Mouse (Mus musculus): ENCODE results near the gene Cmss1. TPM values are rescaled to one million over a fixed set of nuclear protein-coding genes. Genes with fewer than 3 reads are reported as not detected.

Gene Cmss1
- polyA plus RNA-seq, 1 experiment from 2014 or later, result 57.2 TPM

GRCm38 (mm10) chr16:57301512-57302115, 305.1 kb downstream of the Cmss1 start:
- no peaks in the 10 kb centered on the region for H3K36me3 ChIP-seq
- no peak overlapping the region for H3K4me3 ChIP-seq
- no peak for ATAC-seq (ENCODE audit: insufficient number of reproducible peaks, insufficient read depth, low FRiP score, low TSS enrichment, low read depth)
- no peak overlapping the region for H3K4me2 ChIP-seq
- peaks cover 21% of the 10 kb centered on the region for H3K4me1 ChIP-seq
- 74% methylated on average over 9 of the region's 9 CpGs for WGBS
- H3K9ac ChIP-seq, result no peak overlapping the region
- H3K27ac ChIP-seq, result no peak overlapping the region
- H3K27me3 ChIP-seq, result no peaks in the 10 kb centered on the region
- no peaks in the 10 kb centered on the region for H3K9me3 ChIP-seq

- 81% methylated on average over 10 of the region's 10 CpGs for WGBS
- no peak for ATAC-seq (ENCODE audit: insufficient number of reproducible peaks, insufficient read depth, low FRiP score, low TSS enrichment, low read depth)
- Histone ChIP-seq H3K36me3 (no peaks in the 10 kb centered on the region), H3K4me3 (no peak overlapping the region), H3K9me3 (no peaks in the 10 kb centered on the region), H3K27me3 (no peaks in the 10 kb centered on the region), H3K4me1 (no peaks in the 10 kb centered on the region), H3K27ac (no peak overlapping the region), H3K4me2 (no peak overlapping the region), H3K9ac (no peak overlapping the region)
Observed at GRCm38 (mm10) chr16:57295216-57295934, 311.3 kb downstream of the Cmss1 start.

- H3K4me3 ChIP-seq, result no peak within 1 kb of the TSS
- no peak within 1 kb of the TSS for H3K9ac ChIP-seq
- H3K36me3 ChIP-seq, result no peaks in the 10 kb centered on the region
- H3K27me3 ChIP-seq, result no peaks in the 10 kb centered on the region
- H3K27ac ChIP-seq, result no peak within 1 kb of the TSS
- H3K9me3 ChIP-seq, result no peaks in the 10 kb centered on the region
- 74% methylated on average over 2 of the region's 2 CpGs for WGBS
- no peak within 1 kb of the TSS for H3K4me2 ChIP-seq
- no peak for ATAC-seq (ENCODE audit: insufficient number of reproducible peaks, insufficient read depth, low FRiP score, low TSS enrichment, low read depth)
- H3K4me1 ChIP-seq, result no peaks in the 10 kb centered on the region
Observed at GRCm38 (mm10) chr16:57292765-57293164, 313.9 kb downstream of the Cmss1 start, which contains the start of gene Tmem30c. Tmem30c (minus strand) TSS chr16:57292865.

- Histone ChIP-seq H3K27me3 (no peaks in the 10 kb centered on the region), H3K9me3 (no peaks in the 10 kb centered on the region), H3K27ac (no peak overlapping the region), H3K4me1 (no peaks in the 10 kb centered on the region), H3K4me3 (no peak overlapping the region), H3K36me3 (no peaks in the 10 kb centered on the region), H3K4me2 (no peak overlapping the region), H3K9ac (no peak overlapping the region)
- ATAC-seq (ENCODE audit: insufficient number of reproducible peaks, insufficient read depth, low FRiP score, low TSS enrichment, low read depth), result no peak
- WGBS, result 68% methylated on average over 4 of the region's 4 CpGs
Observed at GRCm38 (mm10) chr16:57292296-57292695, 314.4 kb downstream of the Cmss1 start.

- H3K4me2 ChIP-seq, result no peak overlapping the region
- H3K4me3 ChIP-seq, result no peak overlapping the region
- no peaks in the 10 kb centered on the region for H3K36me3 ChIP-seq
- ATAC-seq (ENCODE audit: insufficient number of reproducible peaks, insufficient read depth, low FRiP score, low TSS enrichment, low read depth), result no peak
- H3K4me1 ChIP-seq, result no peaks in the 10 kb centered on the region
- WGBS, result 89% methylated on average over 5 of the region's 5 CpGs
- no peak overlapping the region for H3K27ac ChIP-seq
- H3K9ac ChIP-seq, result no peak overlapping the region
- H3K27me3 ChIP-seq, result no peaks in the 10 kb centered on the region
- no peaks in the 10 kb centered on the region for H3K9me3 ChIP-seq
Observed at GRCm38 (mm10) chr16:57291696-57292095, 315.0 kb downstream of the Cmss1 start.

GRCm38 (mm10) chr16:57281417-57281816, 325.2 kb downstream of the Cmss1 start:
- Histone ChIP-seq H3K4me1 (no peaks in the 10 kb centered on the region), H3K27ac (no peak overlapping the region), H3K9ac (no peak overlapping the region), H3K36me3 (no peaks in the 10 kb centered on the region), H3K9me3 (no peaks in the 10 kb centered on the region), H3K4me2 (no peak overlapping the region), H3K27me3 (no peaks in the 10 kb centered on the region), H3K4me3 (no peak overlapping the region)
- 53% methylated on average over 8 of the region's 8 CpGs for WGBS
- ATAC-seq (ENCODE audit: insufficient number of reproducible peaks, insufficient read depth, low FRiP score, low TSS enrichment, low read depth), result no peak

GRCm38 (mm10) chr16:57280221-57281217, 326.1 kb downstream of the Cmss1 start:
- no peak for ATAC-seq (ENCODE audit: insufficient number of reproducible peaks, insufficient read depth, low FRiP score, low TSS enrichment, low read depth)
- no peaks in the 10 kb centered on the region for H3K36me3 ChIP-seq
- WGBS, result 90% methylated on average over 31 of the region's 31 CpGs
- H3K9me3 ChIP-seq, result no peaks in the 10 kb centered on the region
- H3K4me3 ChIP-seq, result no peak overlapping the region
- H3K9ac ChIP-seq, result no peak overlapping the region
- H3K4me1 ChIP-seq, result no peaks in the 10 kb centered on the region
- H3K4me2 ChIP-seq, result no peak overlapping the region
- H3K27ac ChIP-seq, result no peak overlapping the region
- no peaks in the 10 kb centered on the region for H3K27me3 ChIP-seq

- 82% methylated on average over 12 of the region's 12 CpGs for WGBS
- Histone ChIP-seq H3K4me3 (no peak overlapping the region), H3K9me3 (no peaks in the 10 kb centered on the region), H3K4me2 (no peak overlapping the region), H3K27ac (no peak overlapping the region), H3K27me3 (no peaks in the 10 kb centered on the region), H3K36me3 (no peaks in the 10 kb centered on the region), H3K9ac (no peak overlapping the region), H3K4me1 (no peaks in the 10 kb centered on the region)
- no peak for ATAC-seq (ENCODE audit: insufficient number of reproducible peaks, insufficient read depth, low FRiP score, low TSS enrichment, low read depth)
Observed at GRCm38 (mm10) chr16:57278976-57279626, 327.6 kb downstream of the Cmss1 start.

- no peak overlapping the region for H3K27ac ChIP-seq
- peaks cover 15% of the 10 kb centered on the region for H3K4me1 ChIP-seq
- 95% methylated on average over 13 of the region's 13 CpGs for WGBS
- no peak overlapping the region for H3K4me3 ChIP-seq
- no peak overlapping the region for H3K4me2 ChIP-seq
- no peaks in the 10 kb centered on the region for H3K27me3 ChIP-seq
- no peaks in the 10 kb centered on the region for H3K36me3 ChIP-seq
- H3K9me3 ChIP-seq, result no peaks in the 10 kb centered on the region
- ATAC-seq (ENCODE audit: insufficient number of reproducible peaks, insufficient read depth, low FRiP score, low TSS enrichment, low read depth), result no peak
- H3K9ac ChIP-seq, result no peak overlapping the region
Observed at GRCm38 (mm10) chr16:57269751-57270150, 336.9 kb downstream of the Cmss1 start.

GRCm38 (mm10) chr16:57268058-57268841, 338.4 kb downstream of the Cmss1 start:
- no peak overlapping the region for H3K4me3 ChIP-seq
- H3K4me1 ChIP-seq, result peaks cover 15% of the 10 kb centered on the region
- no peaks in the 10 kb centered on the region for H3K36me3 ChIP-seq
- no peak overlapping the region for H3K27ac ChIP-seq
- no peak overlapping the region for H3K4me2 ChIP-seq
- H3K27me3 ChIP-seq, result no peaks in the 10 kb centered on the region
- no peak overlapping the region for H3K9ac ChIP-seq
- no peak for ATAC-seq (ENCODE audit: insufficient number of reproducible peaks, insufficient read depth, low FRiP score, low TSS enrichment, low read depth)
- 73% methylated on average over 14 of the region's 14 CpGs for WGBS
- H3K9me3 ChIP-seq, result no peaks in the 10 kb centered on the region

Data from embryonic facial prominence, embryonic 13.5 days (tissue).